Mouse (Mus musculus) hindbrain, postnatal 0 days (tissue): Measurements from ENCODE around the gene Fbxo11. TPM values are rescaled to one million over a fixed set of nuclear protein-coding genes. Genes with fewer than 3 reads are reported as not detected.
"Not testable (repeated sequence)": the region's sequence is repeated elsewhere in the genome, so short reads cannot be mapped to it uniquely, and the experiment has no call there.

Experiments used
- ATAC-seq: fragments of 200-750 bp; cut with Nextera tagmentation; 2 replicates; pipeline ENCODE4 v1.8.0; 2017; ENCODE audit warnings: mild to moderate bottlenecking, moderate TSS enrichment, moderate library complexity
- DNase-seq: peaks from one replicate; pipeline ENCODE4 v3.0.0-alpha.2; 2015; ENCODE audit warnings: low spot score
- H3K27ac ChIP-seq: fragments of 300-500 bp; sonication (generic); 2 replicates; pipeline ENCODE4 v1.5.1; 2014; ENCODE audit warnings: mild to moderate bottlenecking
- H3K27me3 ChIP-seq: fragments of 300-500 bp; sonication (generic); 2 replicates; pipeline ENCODE4 v1.6.1; 2014; ENCODE audit warnings: low read length, mixed read lengths; ENCODE audit not compliant: insufficient read depth
- H3K36me3 ChIP-seq: fragments of 300-500 bp; sonication (generic); 2 replicates; pipeline ENCODE4 v1.6.1; 2014; ENCODE audit warnings: low read length, mixed read lengths; ENCODE audit not compliant: insufficient read depth
- H3K4me1 ChIP-seq: fragments of 300-500 bp; sonication (generic); 2 replicates; pipeline ENCODE4 v1.6.1; 2014; ENCODE audit warnings: antibody characterized with exemption, low read length, mixed read lengths; ENCODE audit not compliant: insufficient read depth
- H3K4me2 ChIP-seq: fragments of 300-500 bp; sonication (generic); 2 replicates; pipeline ENCODE4 v1.6.1; 2014; ENCODE audit warnings: low read depth, mild to moderate bottlenecking, low read length, moderate library complexity, mixed read lengths
- H3K4me3 ChIP-seq: fragments of 300-500 bp; sonication (generic); 2 replicates; pipeline ENCODE4 v1.5.1; 2014; ENCODE audit warnings: low read length
- H3K9ac ChIP-seq: fragments of 300-500 bp; sonication (generic); replicated peaks from 2 replicates; pipeline ENCODE4 v1.6.1; 2014; ENCODE audit warnings: mild to moderate bottlenecking, low read length, moderate library complexity, mixed read lengths
- H3K9me3 ChIP-seq: fragments of 300-500 bp; sonication (generic); 2 replicates; pipeline ENCODE4 v1.6.1; 2016; ENCODE audit warnings: low read length, mixed read lengths
- CTCF ChIP-seq: IDR thresholded peaks from 2 replicates; pipeline ENCODE4 v1.5.1; 2016; ENCODE audit warnings: antibody characterized with exemption, control low read depth, low read depth
- WGBS: fragments of 180-500 bp; shearing (Covaris S2); extraction: QIAGEN DNeasy Blood & Tissue Kit; methylation state at CpG from one replicate; pipeline ENCODE4 v1.1.7; 2014; 5-methylcytosine and 5-hydroxymethylcytosine counted together
- polyA plus RNA-seq: library from polyadenylated mRNA; unstranded; fragments of >200 nt; fragmentation: Nextera tagmentation; extraction: Ambion mirVana; gene quantifications from 2 replicates; pipeline ENCODE4 v1.2.1, GENCODE M21; 2015
- total RNA-seq: library from RNA; depleted of rRNA; stranded (reverse); fragments of >200 nt; gene quantifications from 2 replicates; pipeline ENCODE4 v1.2.3, GENCODE M21; 2014

Gene Fbxo11
- total and polyA plus RNA-seq, 2 experiments from 2014 or later = 23.7 to 39.5 TPM

GRCm38 (mm10) chr17:87984440-87985214, 80.5 kb downstream of the Fbxo11 start:
- no peak for ATAC-seq

DNA sequence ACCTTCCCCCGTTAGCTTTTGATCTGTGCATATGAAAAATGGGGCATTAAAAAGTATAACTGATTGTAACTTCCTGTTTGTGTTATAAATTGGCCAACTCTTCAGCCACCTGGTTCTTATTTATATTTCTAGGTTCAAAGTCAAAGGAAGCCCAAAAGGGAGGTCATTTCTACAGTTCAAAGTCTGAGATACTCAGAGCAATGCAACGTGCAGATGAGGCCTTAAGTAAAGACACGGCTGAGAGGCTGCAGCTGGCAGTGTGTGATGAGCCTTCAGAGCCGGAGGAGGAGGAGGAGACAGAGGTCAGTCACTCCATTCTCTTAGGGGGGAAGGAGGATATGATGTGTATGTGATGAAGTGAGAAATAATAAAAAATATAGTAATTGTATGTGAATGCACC, 81.8 kb downstream of the Fbxo11 start:
- DNase-seq (no peak), ATAC-seq (no peak)
- no peak overlapping the region for H3K4me2 ChIP-seq
- no peak for TF ChIP-seq CTCF
- H3K27me3 ChIP-seq = no peaks in the 10 kb centered on the region
- no peak overlapping the region for H3K9ac ChIP-seq
- peaks cover 32% of the 10 kb centered on the region for H3K36me3 ChIP-seq
- no peaks in the 10 kb centered on the region for H3K9me3 ChIP-seq
- no peak overlapping the region for H3K27ac ChIP-seq
- no peaks in the 10 kb centered on the region for H3K4me1 ChIP-seq
- H3K4me3 ChIP-seq = no peak overlapping the region
- 69% methylated on average over 4 of the region's 4 CpGs for WGBS

More at GRCm38 (mm10) chr17:87984440-87985214, 80.5 kb downstream of the Fbxo11 start:
- Histone ChIP-seq H3K4me2 (no peak overlapping the region), H3K9me3 (no peaks in the 10 kb centered on the region), H3K9ac (no peak overlapping the region), H3K4me1 (no peaks in the 10 kb centered on the region), H3K36me3 (peaks cover 41% of the 10 kb centered on the region), H3K4me3 (no peak overlapping the region), H3K27me3 (no peaks in the 10 kb centered on the region), H3K27ac (no peak overlapping the region)
- WGBS = 94% methylated on average over 20 of the region's 20 CpGs
- TF ChIP-seq CTCF = no peak
- no peak for DNase-seq

- WGBS = 93% methylated on average over 3 of the region's 3 CpGs
- Histone ChIP-seq H3K4me2 (no peak overlapping the region), H3K4me3 (no peak overlapping the region), H3K27ac (no peak overlapping the region), H3K9ac (no peak overlapping the region), H3K36me3 (peaks cover 25% of the 10 kb centered on the region; the same call in 1 of the 2 replicates), H3K27me3 (no peaks in the 10 kb centered on the region), H3K9me3 (no peaks in the 10 kb centered on the region), H3K4me1 (no peaks in the 10 kb centered on the region)
- ATAC-seq = no peak
- DNase-seq = no peak
- TF ChIP-seq CTCF = peak; percentile 47
Observed at GRCm38 (mm10) chr17:87982112-87982511, 83.0 kb downstream of the Fbxo11 start.

GRCm38 (mm10) chr17:87979696-87980095, 85.4 kb downstream of the Fbxo11 start:
- not testable (repeated sequence) for H3K9ac ChIP-seq, ATAC-seq, H3K36me3 ChIP-seq, H3K4me2 ChIP-seq, DNase-seq, H3K4me1 ChIP-seq, H3K4me3 ChIP-seq, H3K27me3 ChIP-seq, H3K9me3 ChIP-seq, H3K27ac ChIP-seq
- WGBS = 85% methylated on average over 1 of the region's 1 CpGs

DNA sequence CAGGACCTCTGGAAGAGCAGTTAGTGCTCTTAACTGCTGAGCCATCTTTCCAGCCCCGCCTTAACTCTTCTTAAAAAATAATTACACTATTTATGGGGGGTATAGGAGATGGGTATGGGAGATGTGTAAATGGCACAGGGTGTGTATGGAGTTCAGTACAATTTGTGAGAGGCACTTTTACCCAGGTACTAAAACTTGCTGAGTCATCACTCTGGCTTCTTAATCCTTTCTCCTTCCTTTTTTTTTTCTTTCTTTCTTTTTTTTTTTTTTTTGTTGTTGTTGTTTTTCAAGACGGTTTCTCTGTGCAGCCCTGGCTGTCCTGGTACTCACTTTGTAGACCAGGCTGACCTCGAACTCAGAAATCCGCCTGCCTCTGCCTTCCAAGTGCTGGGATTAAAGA, 88.2 kb downstream of the Fbxo11 start:
- DNase-seq, H3K27ac ChIP-seq, H3K36me3 ChIP-seq, H3K4me3 ChIP-seq, H3K9me3 ChIP-seq, H3K4me2 ChIP-seq, H3K27me3 ChIP-seq, H3K9ac ChIP-seq, ATAC-seq, H3K4me1 ChIP-seq: not testable (repeated sequence)
- WGBS = 93% methylated on average over 4 of the region's 4 CpGs

DNA sequence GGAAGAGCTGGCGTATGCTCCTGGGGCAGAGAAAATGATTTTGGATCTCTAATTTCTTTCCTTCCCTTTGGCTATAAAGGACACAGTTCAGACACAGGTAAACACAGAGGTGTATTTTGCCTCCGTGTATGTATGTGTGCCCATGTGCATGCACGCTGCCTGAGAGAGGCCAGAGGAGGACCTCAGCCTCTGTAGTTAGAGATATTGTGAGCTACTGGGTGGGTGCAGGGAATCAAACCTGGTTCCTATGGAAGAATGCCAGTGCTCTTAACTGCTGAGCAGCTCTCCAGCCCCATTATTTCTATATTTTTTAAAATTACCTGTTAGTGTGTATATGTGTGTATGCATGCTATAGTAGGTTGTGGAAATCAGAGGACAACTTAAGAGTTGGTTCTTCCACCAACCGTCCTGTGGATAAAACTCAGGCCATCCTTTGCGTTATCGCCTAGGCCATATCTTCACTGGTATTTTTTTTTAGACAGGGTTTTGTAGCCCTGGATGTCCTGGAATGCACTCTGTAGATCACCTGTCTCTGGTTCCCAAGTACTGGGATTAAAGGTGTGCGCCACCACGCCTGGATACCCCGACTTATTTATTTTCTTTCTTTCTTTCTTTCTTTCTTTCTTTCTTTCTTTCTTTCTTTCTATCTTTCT, 88.8 kb downstream of the Fbxo11 start:
- no peak overlapping the region for H3K27ac ChIP-seq
- peak overlapping the region; percentile 96 for H3K4me3 ChIP-seq
- TF ChIP-seq CTCF = no peak
- 0 out of 2 replicates have a peak, but pooled peaks cover 9% of the 10 kb centered on the region for H3K4me1 ChIP-seq
- no peak for DNase-seq
- WGBS = 72% methylated on average over 9 of the region's 9 CpGs
- ATAC-seq = no peak
- peak overlapping the region; percentile 84 for H3K4me2 ChIP-seq
- no peaks in the 10 kb centered on the region for H3K9me3 ChIP-seq
- no peaks in the 10 kb centered on the region for H3K27me3 ChIP-seq
- H3K36me3 ChIP-seq = peaks cover 3% of the 10 kb centered on the region; the same call in 1 of the 2 replicates
- peak overlapping the region; percentile 87; the same call in 1 of the 2 replicates for H3K9ac ChIP-seq
